Mouse (Mus musculus): Measurements from ENCODE around the gene Rdh13.

- TF ChIP-seq CTCF (IDR thresholded peaks at IDR 0.05; ENCODE audit: low read depth, low read length), result no peak
- TF ChIP-seq POLR2A (IDR thresholded peaks at IDR 0.05; ENCODE audit: borderline replicate concordance, low read depth, low read length), result no peak
These were observed 47.1 kb upstream of the Rdh13 start for GRCm38 (mm10) chr7:4492284-4493224.

Measured in bone marrow macrophage, adult 2 months (primary cell).